In the genomic region with DNA sequence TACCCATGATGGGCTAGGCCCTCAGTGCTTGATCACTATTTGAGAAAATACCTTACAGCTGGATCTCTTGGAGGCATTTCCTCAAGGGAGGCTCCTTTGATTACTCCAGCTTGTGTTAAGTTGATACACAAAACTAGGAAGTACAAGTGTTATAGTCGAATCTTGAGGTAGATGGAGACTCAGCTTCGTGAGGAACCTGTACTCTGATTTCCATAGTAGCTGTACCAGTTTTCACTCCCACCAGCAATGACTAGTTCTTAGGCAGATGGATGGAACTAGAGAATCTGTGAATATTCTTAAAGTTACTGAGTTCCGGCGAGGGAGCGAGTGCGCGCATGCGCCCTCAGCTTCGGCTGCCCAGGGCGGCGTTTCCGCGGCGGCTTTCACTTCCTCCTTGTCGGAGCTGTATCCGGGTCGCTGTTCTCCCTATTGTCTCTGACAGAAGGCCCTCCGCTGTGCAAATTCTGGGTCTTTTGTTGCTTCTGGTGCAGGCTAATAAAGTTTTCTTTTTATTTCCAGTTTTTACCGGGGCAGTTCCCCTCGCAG, we compare ENCODE assay signal across 8 mouse cellular contexts. TPM values are rescaled to one million over a fixed set of nuclear protein-coding genes. Genes with fewer than 3 reads are reported as not detected.
DNase-seq lines count a peak whose midpoint lies in the region; ATAC-seq and TF ChIP-seq lines count a peak whose summit lies in the region.

No protein-coding gene starts in this region.

- H3K9me3 ChIP-seq in E14TG2a.4 (ENCODE audit: low read length), result no peaks in the 10 kb centered on the region
- no peaks in the 10 kb centered on the region for H3K9me3 ChIP-seq in forebrain, embryonic 12.5 days
- no peaks in the 10 kb centered on the region for H3K9me3 ChIP-seq in liver, postnatal 0 days (ENCODE audit: low read length)

- intact Hi-C loops in heart, postnatal 10 days (cut with DNase I), result loop anchor here (1.0 kb wide), 1 partner anchor 18 kb away; the partner anchor contains the start of genes Ndufa4 and Phf14

- TF ChIP-seq CTCF in E14TG2a.4 (conservative IDR thresholded peaks at IDR 0.05; ENCODE audit: low read length), result no peak
- TF ChIP-seq CTCF in liver, postnatal 0 days (IDR thresholded peaks at IDR 0.05; ENCODE audit: low read depth), result no peak

- peaks cover 15% of the 10 kb centered on the region for H3K4me1 ChIP-seq in E14TG2a.4 (replicated peaks; ENCODE audit: low read depth, low read length)
- H3K4me1 ChIP-seq in forebrain, embryonic 12.5 days, result peaks cover 26% of the 10 kb centered on the region
- peaks cover 9% of the 10 kb centered on the region; the same call in 1 of the 2 replicates for H3K4me1 ChIP-seq in liver, postnatal 0 days (ENCODE audit: insufficient read depth)

- peak overlapping the region; percentile 81 for H3K4me3 ChIP-seq in E14TG2a.4 (replicated peaks; ENCODE audit: low read length)
- H3K4me3 ChIP-seq in forebrain, embryonic 12.5 days (replicated peaks), result peak overlapping the region; percentile 90
- H3K4me3 ChIP-seq in liver, postnatal 0 days (ENCODE audit: low read depth, low read length), result peak overlapping the region; percentile 97

- H3K27me3 ChIP-seq in E14TG2a.4 (ENCODE audit: insufficient read depth, low read length), result no peaks in the 10 kb centered on the region
- no peaks in the 10 kb centered on the region for H3K27me3 ChIP-seq in forebrain, embryonic 12.5 days
- no peaks in the 10 kb centered on the region for H3K27me3 ChIP-seq in liver, postnatal 0 days (ENCODE audit: insufficient read depth, low read length)

- H3K9ac ChIP-seq in forebrain, embryonic 12.5 days, result peak overlapping the region; percentile 85
- H3K9ac ChIP-seq in liver, postnatal 0 days (replicated peaks), result peak overlapping the region; percentile 99

- no peak for TF ChIP-seq EP300 in liver, postnatal 0 days (IDR thresholded peaks at IDR 0.05; ENCODE audit: low read depth)

- peak; percentile 65 for DNase-seq in c-Kit-positive CD71-positive TER-119-negative erythroid progenitor cells, embryonic 14.5 days (ENCODE audit: low read depth)
- peak; percentile 91 to 93 for DNase-seq in heart, postnatal 10 days
- DNase-seq in large intestine, adult 2 months (ENCODE audit: low read depth, low spot score), result peak; percentile 47
- DNase-seq in liver, postnatal 0 days, result peak; percentile 89
- peak; percentile 80 to 82 for DNase-seq in thymus, adult 18-20 months

- ATAC-seq in forebrain, embryonic 12.5 days (ENCODE audit: low FRiP score), result peak; percentile 97
- peak; percentile 97 for ATAC-seq in liver, postnatal 0 days
- peak; percentile 95 for ATAC-seq in neutrophil, adult 5-6 weeks (ENCODE audit: extremely low read depth, insufficient number of reproducible peaks, low FRiP score, poor library complexity, severe bottlenecking)

- peaks cover 10% of the 10 kb centered on the region; the same call in 1 of the 2 replicates for H3K36me3 ChIP-seq in E14TG2a.4 (ENCODE audit: insufficient read depth, low read length)
- H3K36me3 ChIP-seq in forebrain, embryonic 12.5 days (replicated peaks), result peaks cover 17% of the 10 kb centered on the region; the same call in 1 of the 2 replicates
- 0 out of 2 replicates have a peak, but pooled peaks cover 4% of the 10 kb centered on the region for H3K36me3 ChIP-seq in liver, postnatal 0 days (replicated peaks; ENCODE audit: insufficient read depth, low read length)

- peak overlapping the region; percentile 66 for H3K4me2 ChIP-seq in forebrain, embryonic 12.5 days
- H3K4me2 ChIP-seq in liver, postnatal 0 days (ENCODE audit: low read depth, low read length), result peak overlapping the region; percentile 96

- WGBS in forebrain, embryonic 12.5 days, result under 1% methylated on average over 20 of the region's 20 CpGs
- WGBS in large intestine, adult 2 months, result under 1% methylated on average over 20 of the region's 20 CpGs
- under 1% methylated on average over 20 of the region's 20 CpGs for WGBS in liver, postnatal 0 days (ENCODE audit: insufficient replicate concordance)

- H3K27ac ChIP-seq in forebrain, embryonic 12.5 days, result peak overlapping the region; percentile 97
- H3K27ac ChIP-seq in liver, postnatal 0 days (ENCODE audit: low read depth), result peak overlapping the region; percentile 97

RNA-seq across cellular contexts. Expression of gene Phf14, which starts 18.0 kb away (rescaled TPM):
- 103 and 127 TPM in 2 replicates for polyA plus RNA-seq in forebrain, embryonic 12.5 days (2016; fragmentation: Nextera tagmentation; extraction: Ambion mirVana)
- 10 to 100 TPM; 60.3 to 65.2 TPM for total RNA-seq in heart, postnatal 10 days (2021)
- polyA plus RNA-seq in large intestine, adult 2 months (2012; rRNA removed), result 3.4 and 5.4 TPM in 2 replicates
- 21.7 and 23.6 TPM in 2 replicates for polyA plus RNA-seq in liver, postnatal 0 days (2015; fragmentation: Nextera tagmentation; extraction: Ambion mirVana)
- 105 and 128 TPM in 2 replicates for total RNA-seq in neutrophil, adult 5-6 weeks (2017)

RNA-seq across cellular contexts. Expression of gene Ndufa4, which starts 18.3 kb away (rescaled TPM):
- polyA plus RNA-seq in forebrain, embryonic 12.5 days (2016; fragmentation: Nextera tagmentation; extraction: Ambion mirVana), result 705 and 733 TPM in 2 replicates
- 1,000 to 10,000 TPM; 2,435 to 2,436 TPM for total RNA-seq in heart, postnatal 10 days (2021)
- 612 and 671 TPM in 2 replicates for polyA plus RNA-seq in large intestine, adult 2 months (2012; rRNA removed)
- polyA plus RNA-seq in liver, postnatal 0 days (2015; fragmentation: Nextera tagmentation; extraction: Ambion mirVana), result 1,068 and 1,104 TPM in 2 replicates
- total RNA-seq in neutrophil, adult 5-6 weeks (2017), result 62.4 and 66.8 TPM in 2 replicates

Comparison
In these comparisons a context has a peak if more than half of its experiments do, and no peak if none do; other contexts are left out.
1. Peak in every context shown above with its lines: DNase-seq, ATAC-seq, H3K4me3 ChIP-seq and H3K27ac ChIP-seq.